Mouse (Mus musculus) thymus, adult 2 months (tissue): ENCODE measurements around the gene Fam83d. TPM values are rescaled to one million over a fixed set of nuclear protein-coding genes. Genes with fewer than 3 reads are reported as not detected.

ENCODE experiments used
- DNase-seq: peaks from one replicate; pipeline ENCODE4 v3.0.0; 2021
- H3K27ac ChIP-seq: fragments of 200-500 bp; 2 replicates; pipeline ENCODE4 v1.5.1; 2012; ENCODE audit warnings: low read length, control low read depth; ENCODE audit not compliant: control insufficient read depth, insufficient read depth
- H3K27me3 ChIP-seq: fragments of 200-500 bp; 2 replicates; pipeline ENCODE4 v1.6.1; 2012; ENCODE audit warnings: mild to moderate bottlenecking, low read length, moderate library complexity, mixed read lengths; ENCODE audit not compliant: control insufficient read depth, insufficient read depth
- H3K36me3 ChIP-seq: fragments of 200-500 bp; 2 replicates; pipeline ENCODE4 v1.6.1; 2012; ENCODE audit warnings: mild to moderate bottlenecking, low read length, moderate library complexity; ENCODE audit not compliant: control insufficient read depth, insufficient read depth
- H3K4me1 ChIP-seq: fragments of 200-500 bp; replicated peaks from 2 replicates; pipeline ENCODE4 v1.6.1; 2012; ENCODE audit warnings: low read length; ENCODE audit not compliant: control insufficient read depth, insufficient read depth
- H3K4me3 ChIP-seq: fragments of 200-500 bp; 2 replicates; pipeline ENCODE4 v1.5.1; 2012; ENCODE audit warnings: mild to moderate bottlenecking, low read length, control low read depth, moderate library complexity; ENCODE audit not compliant: control insufficient read depth, insufficient read depth
- CTCF ChIP-seq: fragments of 200-500 bp; IDR thresholded peaks from 2 replicates; pipeline ENCODE4 v1.5.1; 2012; ENCODE audit warnings: mild to moderate bottlenecking, control low read depth, low read length, moderate library complexity, borderline replicate concordance; ENCODE audit not compliant: control insufficient read depth, poor library complexity, insufficient read depth; ENCODE audit errors: extremely low read depth
- POLR2A ChIP-seq: fragments of 200-500 bp; IDR thresholded peaks from 2 replicates; pipeline ENCODE4 v1.6.1; 2012; ENCODE audit warnings: mild to moderate bottlenecking, low read length, control low read depth, moderate library complexity; ENCODE audit not compliant: control insufficient read depth, poor library complexity, insufficient read depth; ENCODE audit errors: extremely low read depth
- WGBS: fragments of 180-500 bp; shearing (Covaris S2); methylation state at CpG from one replicate; pipeline ENCODE4 v1.1.7; 2018; 5-methylcytosine and 5-hydroxymethylcytosine counted together
- polyA plus RNA-seq: library from polyadenylated mRNA; depleted of rRNA; stranded (reverse); fragments of >200 nt; gene quantifications from 2 replicates; pipeline ENCODE4 v1.2.3, GENCODE M21; 2012

The Fam83d gene
- polyA plus RNA-seq, 1 experiment: 26.2 TPM

- under 1% methylated on average over 37 of the region's 37 CpGs for WGBS
- peak; percentile 67 for DNase-seq
- Histone ChIP-seq H3K36me3 (0 out of 2 replicates have a peak, but pooled peaks cover 1% of the 10 kb centered on the region), H3K27ac (no peak overlapping the region), H3K4me1 (peaks cover 25% of the 10 kb centered on the region), H3K4me3 (peak overlapping the region; percentile 65), H3K27me3 (no peaks in the 10 kb centered on the region; the same call in 1 of the 2 replicates)
- TF ChIP-seq CTCF: 0 out of 2 replicates have a peak, but pooled peaks have one; percentile 18
- peak; percentile 28; the same call in 1 of the 2 replicates for TF ChIP-seq POLR2A
These were observed 457 bp downstream of the Fam83d start for GRCm38 (mm10) chr2:158768350-158768749.

GRCm38 (mm10) chr2:158768771-158769170 lies 878 bp downstream of the Fam83d start:
- Histone ChIP-seq H3K4me1 (peaks cover 25% of the 10 kb centered on the region), H3K4me3 (peak overlapping the region; percentile 65), H3K27ac (no peak overlapping the region), H3K27me3 (no peaks in the 10 kb centered on the region; the same call in 1 of the 2 replicates), H3K36me3 (no peaks in the 10 kb centered on the region)
- no peak for DNase-seq
- TF ChIP-seq POLR2A: no peak
- TF ChIP-seq CTCF: no peak
- WGBS: 15% methylated on average over 5 of the region's 5 CpGs

DNA sequence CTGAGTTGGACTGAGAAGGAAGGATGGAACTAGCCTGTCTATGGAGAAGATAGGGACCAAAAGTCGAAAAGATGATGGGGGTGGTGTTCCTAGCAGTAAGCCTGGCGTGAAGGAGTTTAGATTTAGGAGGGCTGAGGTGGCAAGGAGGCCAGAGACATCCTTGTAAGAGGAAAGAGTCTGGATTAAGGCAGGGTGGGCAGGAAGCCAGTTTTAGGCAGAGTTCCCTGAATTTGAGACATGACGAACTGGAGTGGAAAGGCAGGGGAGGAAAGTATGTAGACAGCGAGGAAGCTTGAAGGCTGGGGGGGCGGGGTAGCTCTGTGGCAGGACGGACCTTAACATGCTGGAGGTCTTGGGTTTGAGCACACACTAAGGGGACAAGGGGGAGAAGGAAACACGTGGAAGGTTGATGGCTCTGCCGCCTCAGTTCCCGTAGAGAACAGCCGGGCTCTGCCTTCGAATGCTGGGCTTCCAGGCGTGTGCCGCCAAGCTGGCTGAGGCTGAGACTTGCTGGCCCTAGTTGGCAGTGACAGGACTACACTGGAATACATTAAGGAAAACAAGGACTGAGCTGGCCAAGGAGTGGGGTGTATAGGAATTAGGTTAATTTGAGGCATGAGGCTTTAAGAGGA lies 2.3 kb downstream of the Fam83d start:
- H3K4me1 ChIP-seq: peaks cover 25% of the 10 kb centered on the region
- H3K36me3 ChIP-seq: no peaks in the 10 kb centered on the region
- TF ChIP-seq CTCF (no peak), POLR2A (no peak)
- no peak overlapping the region for H3K4me3 ChIP-seq
- WGBS: 87% methylated on average over 13 of the region's 13 CpGs
- no peak overlapping the region for H3K27ac ChIP-seq
- H3K27me3 ChIP-seq: no peaks in the 10 kb centered on the region; the same call in 1 of the 2 replicates
- no peak for DNase-seq

DNA sequence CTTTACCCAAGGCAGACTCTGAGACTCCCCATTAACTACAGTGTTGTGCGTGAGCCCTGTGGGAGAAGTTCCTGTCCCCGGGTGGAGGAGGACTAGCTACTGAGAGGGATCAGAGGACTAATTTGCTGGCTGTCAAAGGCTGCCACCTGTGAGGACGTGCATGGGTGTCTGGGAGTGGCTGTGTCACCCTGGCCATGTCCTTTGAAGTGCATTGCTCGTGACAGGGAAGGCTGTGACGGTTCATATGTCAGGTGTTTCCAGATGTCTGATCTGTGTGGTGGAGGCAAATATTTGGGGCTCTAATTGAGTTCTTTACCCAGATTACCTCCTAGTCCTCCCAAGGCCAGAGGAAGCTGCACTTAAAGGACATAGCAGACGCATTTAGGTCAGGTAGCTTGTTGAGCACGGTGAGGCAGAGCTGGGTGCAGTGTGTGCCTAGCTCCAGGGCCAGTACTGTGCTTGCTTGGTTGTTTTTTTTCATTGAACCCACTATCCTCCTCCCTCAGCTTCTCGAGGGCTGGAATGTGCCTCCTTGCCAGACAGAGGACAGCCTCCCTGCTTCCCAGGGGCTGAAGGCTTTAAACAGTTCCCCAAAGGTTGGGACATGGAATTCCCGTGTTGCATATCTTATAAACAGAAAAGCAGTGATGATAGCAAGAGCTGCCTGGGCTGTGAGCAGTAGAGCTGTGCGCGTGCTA lies 3.3 kb downstream of the Fam83d start:
- Histone ChIP-seq H3K4me3 (no peak overlapping the region), H3K4me1 (peaks cover 25% of the 10 kb centered on the region)
- WGBS: 49% methylated on average over 11 of the region's 11 CpGs

GRCm38 (mm10) chr2:158772808-158773207 lies 4.9 kb downstream of the Fam83d start:
- TF ChIP-seq CTCF (no peak), POLR2A (no peak)
- H3K4me1 ChIP-seq: peaks cover 27% of the 10 kb centered on the region
- peaks cover under 1% of the 10 kb centered on the region; the same call in 1 of the 2 replicates for H3K36me3 ChIP-seq
- no peak overlapping the region for H3K4me3 ChIP-seq
- 97% methylated on average over 13 of the region's 13 CpGs for WGBS
- no peak for DNase-seq
- no peaks in the 10 kb centered on the region; the same call in 1 of the 2 replicates for H3K27me3 ChIP-seq
- H3K27ac ChIP-seq: no peak overlapping the region

More for the DNA sequence above, 3.3 kb downstream of the Fam83d start:
- Histone ChIP-seq H3K36me3 (no peaks in the 10 kb centered on the region; the same call in 1 of the 2 replicates), H3K27ac (no peak overlapping the region), H3K27me3 (no peaks in the 10 kb centered on the region; the same call in 1 of the 2 replicates)
- TF ChIP-seq POLR2A (no peak), CTCF (no peak)
- peak; percentile 22 for DNase-seq

DNA sequence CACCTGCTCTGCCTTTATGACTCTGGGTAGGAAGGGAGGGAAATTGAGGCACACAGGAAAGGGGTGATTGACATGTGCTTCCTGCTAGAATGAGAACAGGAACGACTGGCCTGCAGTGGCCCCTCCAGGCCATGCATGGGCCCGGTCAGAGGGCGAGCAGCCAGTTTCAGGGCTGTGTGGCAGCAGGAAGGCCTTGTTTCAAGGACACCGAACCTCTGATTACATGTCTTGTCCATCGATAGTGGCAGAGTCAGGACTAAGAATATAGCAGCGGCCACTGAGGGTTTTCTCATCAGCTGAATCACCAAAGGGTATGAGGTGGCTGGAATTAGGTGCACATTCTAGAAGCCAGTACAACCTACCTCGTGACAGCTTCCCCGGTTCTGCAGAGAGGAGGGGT lies 7.0 kb downstream of the Fam83d start:
- Histone ChIP-seq H3K36me3 (peaks cover 8% of the 10 kb centered on the region), H3K27ac (no peak overlapping the region), H3K4me1 (peaks cover 16% of the 10 kb centered on the region), H3K27me3 (no peaks in the 10 kb centered on the region), H3K4me3 (no peak overlapping the region)
- DNase-seq: no peak
- TF ChIP-seq CTCF: no peak
- no peak for TF ChIP-seq POLR2A
- 84% methylated on average over 8 of the region's 8 CpGs for WGBS
